Mouse (Mus musculus): ENCODE data around the gene Mboat1. TPM values are rescaled to one million over a fixed set of nuclear protein-coding genes. Genes with fewer than 3 reads are reported as not detected.

Gene Mboat1
- polyA plus RNA-seq, 1 experiment from 2014 or later: 5.0 TPM

GRCm38 (mm10) chr13:30228762-30229161 is 92.5 kb downstream of the Mboat1 start:
- WGBS: 74% methylated on average over 5 of the region's 5 CpGs
- H3K9me3 ChIP-seq: no peaks in the 10 kb centered on the region

GRCm38 (mm10) chr13:30229625-30230139 is 93.4 kb downstream of the Mboat1 start:
- 84% methylated on average over 9 of the region's 9 CpGs for WGBS
- no peaks in the 10 kb centered on the region for H3K27me3 ChIP-seq (ENCODE audit: insufficient read depth, poor library complexity, severe bottlenecking)
- H3K4me3 ChIP-seq: no peak overlapping the region
- H3K9me3 ChIP-seq: no peaks in the 10 kb centered on the region
- no peak overlapping the region for H3K27ac ChIP-seq
- no peaks in the 10 kb centered on the region for H3K36me3 ChIP-seq
- no peaks in the 10 kb centered on the region for H3K4me1 ChIP-seq
- no peak for DNase-seq (ENCODE audit: low spot score)

More at GRCm38 (mm10) chr13:30228762-30229161, 92.5 kb downstream of the Mboat1 start:
- Histone ChIP-seq H3K27ac (no peak overlapping the region), H3K4me1 (no peaks in the 10 kb centered on the region), H3K27me3 (ENCODE audit: insufficient read depth, poor library complexity, severe bottlenecking) (no peaks in the 10 kb centered on the region), H3K36me3 (no peaks in the 10 kb centered on the region), H3K4me3 (no peak overlapping the region)
- DNase-seq (ENCODE audit: low spot score): no peak

- H3K9me3 ChIP-seq: no peaks in the 10 kb centered on the region
- H3K36me3 ChIP-seq: no peaks in the 10 kb centered on the region
- H3K27me3 ChIP-seq (ENCODE audit: insufficient read depth, poor library complexity, severe bottlenecking): no peaks in the 10 kb centered on the region
- DNase-seq (ENCODE audit: low spot score): no peak
- WGBS: 66% methylated on average over 11 of the region's 11 CpGs
- peak overlapping the region; percentile 60; the same call in 1 of the 2 replicates for H3K27ac ChIP-seq
- H3K4me1 ChIP-seq: 0 out of 2 replicates have a peak, but pooled peaks cover 7% of the 10 kb centered on the region
- no peak overlapping the region for H3K4me3 ChIP-seq
Observed at GRCm38 (mm10) chr13:30235056-30235750, 98.9 kb downstream of the Mboat1 start.

- no peaks in the 10 kb centered on the region for H3K27me3 ChIP-seq (ENCODE audit: insufficient read depth, poor library complexity, severe bottlenecking)
- H3K4me1 ChIP-seq: 0 out of 2 replicates have a peak, but pooled peaks cover 7% of the 10 kb centered on the region
- H3K9me3 ChIP-seq: no peaks in the 10 kb centered on the region
- H3K4me3 ChIP-seq: no peak overlapping the region
- no peak overlapping the region for H3K27ac ChIP-seq
- DNase-seq (ENCODE audit: low spot score): no peak
- H3K36me3 ChIP-seq: no peaks in the 10 kb centered on the region
- WGBS: 89% methylated on average over 6 of the region's 6 CpGs
Observed at GRCm38 (mm10) chr13:30239396-30239795, 103.1 kb downstream of the Mboat1 start.

GRCm38 (mm10) chr13:30245573-30245972 is 109.3 kb downstream of the Mboat1 start:
- H3K4me3 ChIP-seq: no peak overlapping the region
- H3K27me3 ChIP-seq (ENCODE audit: insufficient read depth, poor library complexity, severe bottlenecking): peaks cover 6% of the 10 kb centered on the region; the same call in 1 of the 2 replicates
- no peaks in the 10 kb centered on the region for H3K36me3 ChIP-seq
- H3K27ac ChIP-seq: no peak overlapping the region
- DNase-seq (ENCODE audit: low spot score): no peak
- H3K4me1 ChIP-seq: peaks cover 10% of the 10 kb centered on the region
- 73% methylated on average over 4 of the region's 4 CpGs for WGBS
- H3K9me3 ChIP-seq: no peaks in the 10 kb centered on the region

GRCm38 (mm10) chr13:30250341-30250905 is 114.1 kb downstream of the Mboat1 start:
- Histone ChIP-seq H3K27me3 (ENCODE audit: insufficient read depth, poor library complexity, severe bottlenecking) (peaks cover 6% of the 10 kb centered on the region; the same call in 1 of the 2 replicates), H3K4me1 (peaks cover 33% of the 10 kb centered on the region), H3K36me3 (no peaks in the 10 kb centered on the region), H3K27ac (no peak overlapping the region), H3K9me3 (no peaks in the 10 kb centered on the region), H3K4me3 (no peak overlapping the region)
- 70% methylated on average over 5 of the region's 5 CpGs for WGBS
- no peak for DNase-seq (ENCODE audit: low spot score)

- Histone ChIP-seq H3K27ac (no peak overlapping the region), H3K4me3 (no peak overlapping the region), H3K9me3 (no peaks in the 10 kb centered on the region), H3K27me3 (ENCODE audit: insufficient read depth, poor library complexity, severe bottlenecking) (peaks cover 6% of the 10 kb centered on the region; the same call in 1 of the 2 replicates), H3K4me1 (peaks cover 30% of the 10 kb centered on the region), H3K36me3 (no peaks in the 10 kb centered on the region)
- no peak for DNase-seq (ENCODE audit: low spot score)
- whole genome bisulfite sequencing: 80% methylated on average over 3 of the region's 3 CpGs
Observed at GRCm38 (mm10) chr13:30251431-30251830, 115.1 kb downstream of the Mboat1 start.

- Histone ChIP-seq H3K27ac (0 out of 2 replicates have a peak overlapping the region, but pooled peaks have one; percentile 3), H3K27me3 (ENCODE audit: insufficient read depth, poor library complexity, severe bottlenecking) (peaks cover 6% of the 10 kb centered on the region; the same call in 1 of the 2 replicates), H3K4me1 (peaks cover 30% of the 10 kb centered on the region), H3K36me3 (no peaks in the 10 kb centered on the region), H3K4me3 (no peak overlapping the region), H3K9me3 (no peaks in the 10 kb centered on the region)
- no peak for DNase-seq (ENCODE audit: low spot score)
- WGBS: 24% methylated on average over 3 of the region's 3 CpGs
Observed at GRCm38 (mm10) chr13:30252692-30253091, 116.4 kb downstream of the Mboat1 start.

GRCm38 (mm10) chr13:30253636-30254264 is 117.5 kb downstream of the Mboat1 start:
- H3K36me3 ChIP-seq: no peaks in the 10 kb centered on the region
- H3K4me1 ChIP-seq: peaks cover 30% of the 10 kb centered on the region
- H3K27ac ChIP-seq: peak overlapping the region; percentile 73
- DNase-seq (ENCODE audit: low spot score): no peak
- WGBS: 22% methylated on average over 5 of the region's 5 CpGs
- H3K4me3 ChIP-seq: no peak overlapping the region
- H3K27me3 ChIP-seq (ENCODE audit: insufficient read depth, poor library complexity, severe bottlenecking): peaks cover 6% of the 10 kb centered on the region; the same call in 1 of the 2 replicates
- H3K9me3 ChIP-seq: no peaks in the 10 kb centered on the region

GRCm38 (mm10) chr13:30254421-30254820 is 118.1 kb downstream of the Mboat1 start:
- Histone ChIP-seq H3K4me1 (peaks cover 30% of the 10 kb centered on the region), H3K36me3 (no peaks in the 10 kb centered on the region), H3K27me3 (ENCODE audit: insufficient read depth, poor library complexity, severe bottlenecking) (peaks cover 6% of the 10 kb centered on the region; the same call in 1 of the 2 replicates), H3K9me3 (no peaks in the 10 kb centered on the region), H3K27ac (peak overlapping the region; percentile 73; the same call in 1 of the 2 replicates), H3K4me3 (no peak overlapping the region)
- no peak for DNase-seq (ENCODE audit: low spot score)
- 73% methylated on average over 6 of the region's 6 CpGs for WGBS

GRCm38 (mm10) chr13:30258802-30259201 is 122.5 kb downstream of the Mboat1 start:
- no peak for DNase-seq (ENCODE audit: low spot score)
- H3K27ac ChIP-seq: no peak overlapping the region
- no peak overlapping the region for H3K4me3 ChIP-seq
- 61% methylated on average over 10 of the region's 10 CpGs for WGBS
- H3K27me3 ChIP-seq (ENCODE audit: insufficient read depth, poor library complexity, severe bottlenecking): no peaks in the 10 kb centered on the region
- H3K9me3 ChIP-seq: no peaks in the 10 kb centered on the region
- H3K4me1 ChIP-seq: peaks cover 9% of the 10 kb centered on the region
- no peaks in the 10 kb centered on the region for H3K36me3 ChIP-seq

- WGBS: 92% methylated on average over 9 of the region's 9 CpGs
- Histone ChIP-seq H3K4me1 (peaks cover 4% of the 10 kb centered on the region), H3K36me3 (no peaks in the 10 kb centered on the region), H3K27me3 (ENCODE audit: insufficient read depth, poor library complexity, severe bottlenecking) (no peaks in the 10 kb centered on the region), H3K27ac (no peak overlapping the region), H3K4me3 (no peak overlapping the region), H3K9me3 (no peaks in the 10 kb centered on the region)
- DNase-seq (ENCODE audit: low spot score): no peak
Observed at GRCm38 (mm10) chr13:30259326-30259725, 123.0 kb downstream of the Mboat1 start.
